Mouse (Mus musculus) hindbrain, embryonic 15.5 days (tissue): ENCODE results near the gene Lin28a. TPM values are rescaled to one million over a fixed set of nuclear protein-coding genes. Genes with fewer than 3 reads are reported as not detected.
A peak's percentile ranks its signal among the peaks of the same experiment; 100 is the strongest.

Source experiments
- ATAC-seq: fragments of 200-750 bp; cut with Nextera tagmentation; 2 replicates; pipeline ENCODE4 v1.8.0; 2017; ENCODE audit warnings: low read depth, moderate number of reproducible peaks, moderate TSS enrichment; ENCODE audit not compliant: low FRiP score
- H3K27ac ChIP-seq: fragments of 300-500 bp; sonication (generic); replicated peaks from 2 replicates; pipeline ENCODE4 v1.5.1; 2015; ENCODE audit warnings: mild to moderate bottlenecking, inconsistent platforms
- H3K27me3 ChIP-seq: fragments of 300-500 bp; sonication (generic); 2 replicates; pipeline ENCODE4 v1.6.1; 2015; ENCODE audit warnings: control low read depth, inconsistent platforms
- H3K36me3 ChIP-seq: fragments of 300-500 bp; sonication (generic); 2 replicates; pipeline ENCODE4 v1.6.1; 2015; ENCODE audit warnings: control low read depth, inconsistent platforms
- H3K4me1 ChIP-seq: fragments of 300-500 bp; sonication (generic); replicated peaks from 2 replicates; pipeline ENCODE4 v1.6.1; 2015; ENCODE audit warnings: control low read depth, inconsistent platforms
- H3K4me2 ChIP-seq: fragments of 300-500 bp; sonication (generic); 2 replicates; pipeline ENCODE4 v1.6.1; 2015; ENCODE audit warnings: moderate library complexity, mild to moderate bottlenecking, inconsistent platforms
- H3K4me3 ChIP-seq: fragments of 300-500 bp; sonication (generic); 2 replicates; pipeline ENCODE4 v1.5.1; 2015; ENCODE audit warnings: mild to moderate bottlenecking, inconsistent platforms
- H3K9ac ChIP-seq: fragments of 300-500 bp; sonication (generic); 2 replicates; pipeline ENCODE4 v1.6.1; 2015; ENCODE audit warnings: inconsistent platforms
- H3K9me3 ChIP-seq: fragments of 300-500 bp; sonication (generic); 2 replicates; pipeline ENCODE4 v1.6.1; 2016; ENCODE audit warnings: control low read depth, inconsistent platforms
- WGBS: fragments of 180-500 bp; shearing (Covaris S2); methylation state at CpG from one replicate; pipeline ENCODE4 v1.1.7; 2015; 5-methylcytosine and 5-hydroxymethylcytosine counted together
- polyA plus RNA-seq: library from polyadenylated mRNA; unstranded; fragments of >200 nt; fragmentation: Nextera tagmentation; extraction: Ambion mirVana; gene quantifications from 2 replicates; pipeline ENCODE4 v1.2.1, GENCODE M21; 2015

Gene Lin28a
- polyA plus RNA-seq, 1 experiment from 2014 or later, result 0.22 TPM

DNA sequence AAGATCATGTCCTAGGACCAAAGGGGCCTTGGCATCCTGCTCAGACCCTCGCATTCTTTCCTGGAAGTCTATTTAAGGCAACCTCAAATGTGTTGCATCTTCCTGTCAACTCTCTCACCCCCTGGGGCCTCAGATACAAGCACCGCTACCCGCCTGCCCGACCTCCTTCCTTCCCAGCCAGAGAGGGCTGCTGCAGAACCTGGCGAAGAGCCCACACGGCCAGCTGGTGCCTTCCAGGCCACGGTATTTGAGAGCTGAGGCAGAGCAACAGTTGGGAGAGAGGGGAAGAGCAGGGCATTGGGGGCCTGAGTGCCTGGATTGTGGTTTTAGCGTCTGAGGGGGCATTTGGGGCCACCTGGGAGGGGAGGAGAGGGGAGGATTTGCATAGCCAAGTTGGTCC, 33.9 kb upstream of the Lin28a start:
- Histone ChIP-seq H3K9me3 (no peaks in the 10 kb centered on the region), H3K4me1 (peaks cover 7% of the 10 kb centered on the region; the same call in 1 of the 2 replicates), H3K36me3 (no peaks in the 10 kb centered on the region), H3K9ac (no peak overlapping the region), H3K27me3 (no peaks in the 10 kb centered on the region), H3K4me3 (no peak overlapping the region), H3K27ac (no peak overlapping the region), H3K4me2 (no peak overlapping the region)
- ATAC-seq, result no peak
- 25% methylated on average over 8 of the region's 8 CpGs for WGBS

DNA sequence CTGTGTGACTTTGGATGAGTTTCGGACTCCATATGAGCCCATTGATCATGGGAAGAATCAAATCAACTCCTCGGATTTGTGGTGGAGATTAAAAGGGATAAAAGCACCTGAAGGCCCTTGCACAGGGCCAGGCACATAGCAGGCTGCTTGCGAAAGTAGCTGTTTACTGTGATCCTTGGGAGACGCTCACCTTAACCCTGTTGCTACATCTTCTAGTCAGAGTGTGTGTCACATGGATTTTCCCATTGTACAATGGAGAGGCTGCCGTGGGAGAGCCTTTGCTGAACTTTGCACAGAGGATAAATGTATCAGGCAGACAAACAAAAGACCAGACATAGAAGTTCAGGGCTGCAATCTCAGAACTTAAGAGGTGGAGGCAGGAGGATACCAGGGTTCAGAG, 33.3 kb upstream of the Lin28a start:
- Histone ChIP-seq H3K9me3 (no peaks in the 10 kb centered on the region), H3K4me2 (no peak overlapping the region), H3K27me3 (no peaks in the 10 kb centered on the region), H3K36me3 (no peaks in the 10 kb centered on the region), H3K27ac (no peak overlapping the region), H3K4me1 (peaks cover 7% of the 10 kb centered on the region; the same call in 1 of the 2 replicates), H3K9ac (no peak overlapping the region), H3K4me3 (no peak overlapping the region)
- ATAC-seq, result no peak
- WGBS, result 85% methylated on average over 5 of the region's 5 CpGs

DNA sequence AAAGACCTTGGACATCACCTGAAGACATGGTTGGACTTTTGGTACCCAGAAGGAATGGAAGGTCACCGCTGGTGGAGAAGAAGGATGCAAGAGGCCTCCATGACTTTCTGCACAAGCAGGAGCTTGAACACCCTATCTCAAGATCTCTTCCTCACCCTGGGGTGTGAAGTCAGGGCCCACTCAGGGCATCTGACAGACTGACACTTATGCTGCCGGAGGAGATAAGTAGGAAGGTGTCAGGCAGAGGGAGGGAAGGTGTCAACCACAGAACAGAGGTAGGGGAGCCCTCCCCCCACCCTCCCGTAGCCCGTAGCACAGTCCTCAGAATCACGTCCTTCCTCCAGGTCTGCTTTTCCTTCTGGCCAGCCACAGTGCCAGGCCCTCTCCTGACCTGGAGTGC, 29.0 kb upstream of the Lin28a start:
- no peak overlapping the region for H3K4me3 ChIP-seq
- no peaks in the 10 kb centered on the region for H3K36me3 ChIP-seq
- no peak overlapping the region for H3K4me2 ChIP-seq
- no peak for ATAC-seq
- no peaks in the 10 kb centered on the region for H3K9me3 ChIP-seq
- H3K27ac ChIP-seq, result no peak overlapping the region
- no peak overlapping the region for H3K9ac ChIP-seq
- peaks cover 5% of the 10 kb centered on the region; the same call in 1 of the 2 replicates for H3K4me1 ChIP-seq
- WGBS, result 89% methylated on average over 5 of the region's 5 CpGs
- H3K27me3 ChIP-seq, result no peaks in the 10 kb centered on the region

DNA sequence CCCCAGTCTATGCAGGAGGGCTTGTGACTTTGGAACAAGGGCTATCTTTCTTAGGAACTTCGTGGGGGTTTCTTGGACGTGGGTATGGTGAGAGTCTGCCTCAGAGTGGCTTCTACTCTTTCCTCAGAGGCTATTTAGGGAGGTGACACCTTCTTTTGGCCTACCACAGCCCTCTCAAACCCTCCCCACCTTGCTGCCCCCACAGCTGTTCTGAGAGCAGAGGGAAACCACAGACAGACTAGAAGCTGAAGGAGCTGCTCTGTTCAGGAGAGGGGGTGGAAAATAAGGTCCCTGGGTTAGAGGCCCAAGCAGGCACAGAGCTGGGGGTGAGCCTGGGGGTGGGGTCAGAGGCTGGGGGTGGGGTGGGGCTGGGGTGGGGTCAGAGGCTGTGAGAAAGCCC, 24.4 kb upstream of the Lin28a start:
- H3K4me2 ChIP-seq, result no peak overlapping the region
- H3K9ac ChIP-seq, result no peak overlapping the region
- H3K27me3 ChIP-seq, result no peaks in the 10 kb centered on the region
- H3K36me3 ChIP-seq, result no peaks in the 10 kb centered on the region
- no peaks in the 10 kb centered on the region for H3K9me3 ChIP-seq
- H3K4me1 ChIP-seq, result no peaks in the 10 kb centered on the region
- no peak for ATAC-seq
- WGBS, result 69% methylated on average over 2 of the region's 2 CpGs
- no peak overlapping the region for H3K27ac ChIP-seq
- H3K4me3 ChIP-seq, result no peak overlapping the region

DNA sequence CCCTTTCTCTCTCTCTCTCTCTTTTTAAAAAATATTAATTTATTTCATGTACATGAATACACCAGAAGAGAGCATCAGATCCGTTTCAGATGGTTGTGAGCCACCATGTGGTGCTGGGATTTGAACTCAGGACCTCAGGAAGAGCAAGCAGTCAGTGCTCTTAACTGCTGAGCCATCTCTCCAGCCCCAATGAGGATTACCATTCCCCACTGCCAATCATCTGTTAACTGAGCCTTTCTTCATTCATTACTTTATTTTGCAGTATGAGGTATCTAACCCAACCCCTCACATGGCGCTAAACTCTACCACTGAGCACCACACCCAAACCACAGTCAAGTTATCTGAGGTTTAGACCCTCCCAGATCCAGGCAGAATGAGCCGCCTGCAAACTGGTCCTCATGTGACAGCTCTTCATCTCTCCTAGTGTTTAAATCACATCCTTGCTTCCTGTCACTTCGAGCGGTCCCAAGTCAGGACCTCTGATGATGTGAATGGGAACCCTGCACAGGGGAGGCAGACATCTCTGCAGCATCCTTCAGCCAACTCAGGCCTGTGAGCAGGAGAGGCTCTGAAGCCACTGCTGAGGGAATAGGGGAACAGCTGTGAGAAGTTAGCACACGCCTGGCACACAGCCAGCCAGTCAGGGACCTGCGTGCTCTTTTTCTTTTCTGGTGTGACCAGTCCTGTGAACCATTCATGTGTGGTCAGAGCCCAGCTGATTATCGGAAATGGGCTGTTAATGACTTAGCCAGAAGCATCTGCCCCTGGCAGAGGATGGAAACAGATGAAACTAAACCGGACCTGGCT, 22.9 kb upstream of the Lin28a start:
- H3K27me3 ChIP-seq, result no peaks in the 10 kb centered on the region
- no peak overlapping the region for H3K9ac ChIP-seq
- WGBS, result 52% methylated on average over 9 of the region's 9 CpGs
- no peak overlapping the region for H3K27ac ChIP-seq
- H3K9me3 ChIP-seq, result no peaks in the 10 kb centered on the region
- no peaks in the 10 kb centered on the region for H3K36me3 ChIP-seq
- H3K4me1 ChIP-seq, result no peaks in the 10 kb centered on the region
- no peak overlapping the region for H3K4me2 ChIP-seq
- ATAC-seq, result no peak
- H3K4me3 ChIP-seq, result no peak overlapping the region

DNA sequence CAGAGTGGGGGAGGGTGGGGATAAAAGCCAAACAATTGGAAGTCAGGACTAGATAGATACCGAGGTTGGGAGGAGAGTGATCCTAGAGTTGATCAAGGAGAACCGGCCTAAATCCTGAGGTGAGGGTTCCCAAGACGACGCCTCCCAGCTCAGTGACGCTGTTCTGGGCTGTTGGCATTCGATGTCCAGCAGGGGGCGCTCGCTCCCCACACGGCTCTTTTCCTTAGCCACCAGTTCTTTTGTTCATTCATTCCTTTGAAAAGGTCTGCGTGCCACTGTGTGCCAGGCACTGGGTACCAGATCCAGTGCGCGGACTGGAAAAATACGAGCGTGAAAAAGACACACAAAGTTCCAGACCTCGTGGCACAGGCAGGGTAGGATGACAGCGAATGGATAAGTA, 17.3 kb upstream of the Lin28a start:
- peak; percentile 59; the same call in 1 of the 2 replicates for ATAC-seq
- Histone ChIP-seq H3K27me3 (no peaks in the 10 kb centered on the region), H3K36me3 (no peaks in the 10 kb centered on the region), H3K4me1 (0 out of 2 replicates have a peak, but pooled peaks cover 4% of the 10 kb centered on the region), H3K9me3 (no peaks in the 10 kb centered on the region), H3K4me3 (no peak overlapping the region), H3K27ac (no peak overlapping the region), H3K9ac (no peak overlapping the region), H3K4me2 (peak overlapping the region; percentile 39)
- 4% methylated on average over 16 of the region's 16 CpGs for whole genome bisulfite sequencing

DNA sequence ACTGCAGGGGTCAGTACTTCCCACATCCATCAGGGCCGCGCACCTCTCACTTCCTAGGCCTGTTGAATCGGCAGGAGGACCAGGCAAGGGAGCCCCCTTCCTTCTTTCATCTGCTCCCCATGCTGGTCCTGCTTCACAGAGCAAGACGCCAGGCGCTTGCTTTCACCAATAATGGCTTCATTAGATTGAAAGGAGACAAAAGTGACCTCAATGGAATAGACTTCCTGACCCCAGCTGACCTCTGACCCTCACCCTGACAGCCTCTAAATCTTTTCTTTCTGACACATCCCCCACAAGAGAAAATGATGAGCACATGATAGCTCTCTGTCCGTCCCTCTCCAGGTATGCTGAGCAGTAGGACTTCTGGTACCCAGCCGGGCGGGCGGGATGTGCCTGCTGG, 7.2 kb upstream of the Lin28a start:
- no peak overlapping the region for H3K4me3 ChIP-seq
- WGBS, result 22% methylated on average over 9 of the region's 9 CpGs
- no peaks in the 10 kb centered on the region for H3K27me3 ChIP-seq
- no peak overlapping the region for H3K9ac ChIP-seq
- H3K27ac ChIP-seq, result no peak overlapping the region
- H3K4me2 ChIP-seq, result no peak overlapping the region
- no peaks in the 10 kb centered on the region for H3K36me3 ChIP-seq
- H3K4me1 ChIP-seq, result no peaks in the 10 kb centered on the region
- H3K9me3 ChIP-seq, result no peaks in the 10 kb centered on the region
- no peak for ATAC-seq

DNA sequence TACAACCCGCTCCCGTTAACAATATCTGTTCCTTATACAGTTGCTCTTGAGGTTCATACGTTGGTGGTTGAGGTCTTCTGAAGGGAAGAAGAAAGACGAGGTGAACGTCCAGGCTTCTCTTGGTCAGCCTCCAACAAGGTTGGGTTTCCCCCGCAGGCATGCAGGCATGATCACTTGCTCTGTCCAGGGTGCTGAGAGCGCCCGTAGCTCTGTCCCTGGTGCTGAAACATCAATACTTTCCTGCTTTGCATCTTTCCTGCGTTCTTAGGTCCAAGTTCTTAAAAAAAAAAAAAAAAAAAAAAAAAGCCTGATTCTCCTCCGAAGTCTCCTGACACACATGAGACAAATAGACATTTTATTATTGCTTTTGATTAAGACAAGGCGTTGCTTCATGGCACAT, 2.0 kb upstream of the Lin28a start:
- Histone ChIP-seq H3K9ac (no peak overlapping the region), H3K36me3 (no peaks in the 10 kb centered on the region), H3K4me1 (peaks cover 33% of the 10 kb centered on the region), H3K27ac (no peak overlapping the region), H3K9me3 (no peaks in the 10 kb centered on the region), H3K27me3 (peaks cover 24% of the 10 kb centered on the region), H3K4me2 (peak overlapping the region; percentile 62), H3K4me3 (0 out of 2 replicates have a peak overlapping the region, but pooled peaks have one; percentile 36)
- ATAC-seq, result no peak
- 4% methylated on average over 11 of the region's 11 CpGs for WGBS

DNA sequence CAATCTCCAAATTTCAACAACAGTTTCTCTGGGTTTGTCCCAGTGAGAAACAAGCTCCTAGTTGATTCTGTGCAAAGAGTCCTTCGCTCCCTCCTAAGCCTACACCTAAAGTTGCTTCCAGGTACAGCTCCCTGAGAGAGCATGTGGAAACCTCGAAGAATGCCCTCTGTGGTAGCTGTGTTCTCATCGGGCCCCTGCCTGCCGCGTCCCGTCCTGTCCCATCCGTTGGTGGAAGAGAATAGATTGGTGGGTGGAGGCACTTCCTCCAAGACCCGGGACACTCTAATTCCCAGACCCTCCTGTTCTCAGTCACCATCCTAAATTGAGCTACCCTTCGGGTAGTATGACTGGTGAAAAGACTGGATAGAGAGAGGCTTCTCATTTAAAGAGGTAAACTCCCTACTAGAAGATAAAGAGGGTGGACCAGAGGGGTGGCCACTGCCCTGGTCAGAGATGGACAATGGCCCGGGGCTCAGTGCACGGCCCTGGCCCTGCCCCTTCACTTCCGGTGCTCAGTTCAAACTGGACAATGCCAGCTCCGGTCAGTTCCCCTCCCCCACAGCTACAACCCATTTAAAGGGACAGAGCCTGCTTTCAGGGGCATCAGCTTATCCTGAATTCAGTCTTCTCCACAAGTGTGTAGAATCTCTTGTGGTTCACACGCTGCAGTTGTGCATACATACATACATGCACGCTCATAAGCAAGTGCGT, 1.2 kb upstream of the Lin28a start:
- peak; percentile 73 for ATAC-seq
- Histone ChIP-seq H3K27me3 (peaks cover 25% of the 10 kb centered on the region), H3K4me1 (peaks cover 33% of the 10 kb centered on the region), H3K27ac (peak overlapping the region; percentile 25), H3K4me3 (peak overlapping the region; percentile 36), H3K36me3 (no peaks in the 10 kb centered on the region), H3K9ac (peak overlapping the region; percentile 14; the same call in 1 of the 2 replicates), H3K4me2 (peak overlapping the region; percentile 62), H3K9me3 (no peaks in the 10 kb centered on the region)
- WGBS, result 2% methylated on average over 16 of the region's 16 CpGs

DNA sequence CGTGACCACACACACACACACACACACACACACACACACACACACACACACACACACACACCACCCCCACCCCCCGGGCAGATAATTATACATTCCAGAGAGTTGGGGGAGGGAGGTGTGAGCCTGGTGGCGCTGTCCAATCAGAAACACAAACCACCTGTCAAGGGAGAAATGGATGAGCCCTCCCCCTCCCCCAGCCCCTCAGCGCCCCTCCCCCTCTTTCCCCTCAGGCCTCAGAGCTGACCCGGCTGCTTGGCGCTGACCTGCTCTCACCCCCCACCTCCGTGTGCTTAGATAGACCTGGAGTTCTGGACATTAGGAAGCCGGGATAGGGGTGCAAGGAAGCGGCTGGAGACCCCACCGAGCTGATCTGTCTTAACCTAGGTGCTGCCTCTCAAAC, 569 bp upstream of the Lin28a start:
- Histone ChIP-seq H3K36me3 (no peaks in the 10 kb centered on the region), H3K4me1 (peaks cover 33% of the 10 kb centered on the region), H3K4me3 (peak overlapping the region; percentile 36), H3K9ac (no peak overlapping the region), H3K27me3 (peaks cover 25% of the 10 kb centered on the region), H3K27ac (peak overlapping the region; percentile 25; the same call in 1 of the 2 replicates), H3K9me3 (no peaks in the 10 kb centered on the region), H3K4me2 (peak overlapping the region; percentile 62)
- ATAC-seq, result 0 out of 2 replicates have a peak, but pooled peaks have one; percentile 29
- 0% methylated on average over 7 of the region's 10 CpGs for WGBS

DNA sequence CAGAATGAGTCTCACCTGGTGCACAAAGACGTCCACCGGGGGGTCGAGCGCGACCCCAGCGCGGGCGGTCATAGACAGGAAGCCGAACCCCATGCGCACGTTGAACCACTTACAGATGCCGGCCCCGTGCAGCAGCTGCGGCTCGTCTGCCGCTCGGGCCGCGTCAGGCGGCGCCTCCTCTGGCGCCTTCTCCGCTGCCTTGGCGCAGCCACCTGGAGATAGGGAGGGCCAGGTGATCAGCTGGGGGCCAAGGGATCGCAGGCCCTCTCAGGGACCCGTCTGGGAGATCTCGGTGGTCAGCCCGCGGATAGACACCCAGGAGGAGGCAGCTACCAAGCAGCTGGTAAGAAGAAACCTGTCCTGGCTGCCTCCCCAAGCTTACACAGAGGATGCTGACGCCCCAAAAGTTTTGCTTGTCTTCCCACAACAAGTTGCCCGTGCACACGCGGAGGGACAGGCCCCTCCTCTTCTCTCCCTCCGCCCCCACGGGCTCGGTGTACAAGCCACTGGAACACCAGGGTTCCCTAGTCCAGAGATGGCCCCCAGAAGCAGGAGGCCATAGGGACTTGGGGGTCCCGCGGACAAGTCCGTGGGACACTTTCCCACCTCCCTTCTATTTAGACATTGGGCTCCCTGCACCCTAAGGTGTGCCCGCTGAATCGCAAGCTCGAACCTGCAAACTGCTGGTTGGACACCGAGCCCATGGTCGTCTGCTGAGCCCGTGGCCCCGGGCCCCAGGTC, 433 bp downstream of the Lin28a start:
- no peaks in the 10 kb centered on the region for H3K36me3 ChIP-seq
- no peak for ATAC-seq
- H3K27me3 ChIP-seq, result peaks cover 25% of the 10 kb centered on the region
- peak overlapping the region; percentile 36 for H3K4me3 ChIP-seq
- no peaks in the 10 kb centered on the region for H3K9me3 ChIP-seq
- under 1% methylated on average over 46 of the region's 46 CpGs for WGBS
- 0 out of 2 replicates have a peak overlapping the region, but pooled peaks have one; percentile 19 for H3K9ac ChIP-seq
- peak overlapping the region; percentile 62 for H3K4me2 ChIP-seq
- peaks cover 33% of the 10 kb centered on the region for H3K4me1 ChIP-seq
- H3K27ac ChIP-seq, result no peak overlapping the region
